Mouse (Mus musculus) embryonic facial prominence, embryonic 14.5 days (tissue): ENCODE data around the gene St3gal2. TPM values are rescaled to one million over a fixed set of nuclear protein-coding genes. Genes with fewer than 3 reads are reported as not detected.
"Not testable (repeated sequence)": the region's sequence is repeated elsewhere in the genome, so short reads cannot be mapped to it uniquely, and the experiment has no call there.

Source experiments
- ATAC-seq: fragments of 200-750 bp; cut with Nextera tagmentation; 2 replicates; pipeline ENCODE4 v1.8.0; 2017; ENCODE audit warnings: low read depth, moderate number of reproducible peaks, moderate TSS enrichment
- DNase-seq: peaks from one replicate; pipeline ENCODE4 v3.0.0-alpha.2; 2015; ENCODE audit warnings: low spot score
- H3K27ac ChIP-seq: fragments of 300-500 bp; sonication (generic); replicated peaks from 2 replicates; pipeline ENCODE4 v1.5.1; 2014; ENCODE audit warnings: low read depth, mild to moderate bottlenecking, low read length, moderate library complexity
- H3K27me3 ChIP-seq: fragments of 300-500 bp; sonication (generic); replicated peaks from 2 replicates; pipeline ENCODE4 v1.6.1; 2014; ENCODE audit warnings: low read length; ENCODE audit not compliant: control insufficient read depth, insufficient read depth
- H3K36me3 ChIP-seq: fragments of 300-500 bp; sonication (generic); 2 replicates; pipeline ENCODE4 v1.6.1; 2014; ENCODE audit warnings: low read length, mixed read lengths; ENCODE audit not compliant: control insufficient read depth, insufficient read depth
- H3K4me1 ChIP-seq: fragments of 300-500 bp; sonication (generic); 2 replicates; pipeline ENCODE4 v1.6.1; 2014; ENCODE audit warnings: antibody characterized with exemption, low read length; ENCODE audit not compliant: control insufficient read depth, insufficient read depth
- H3K4me2 ChIP-seq: fragments of 300-500 bp; sonication (generic); 2 replicates; pipeline ENCODE4 v1.6.1; 2014; ENCODE audit warnings: low read depth, mild to moderate bottlenecking, low read length, moderate library complexity, mixed read lengths
- H3K4me3 ChIP-seq: fragments of 300-500 bp; sonication (generic); 2 replicates; pipeline ENCODE4 v1.5.1; 2014; ENCODE audit warnings: low read depth, mild to moderate bottlenecking, low read length
- H3K9ac ChIP-seq: fragments of 300-500 bp; sonication (generic); 2 replicates; pipeline ENCODE4 v1.6.1; 2014; ENCODE audit warnings: low read depth, mild to moderate bottlenecking, low read length, moderate library complexity, mixed read lengths
- H3K9me3 ChIP-seq: fragments of 300-500 bp; sonication (generic); 2 replicates; pipeline ENCODE4 v1.6.1; 2016; ENCODE audit warnings: low read length; ENCODE audit not compliant: control insufficient read depth
- WGBS: fragments of 180-500 bp; shearing (Covaris S2); extraction: QIAGEN DNeasy Blood & Tissue Kit; methylation state at CpG from one replicate; pipeline ENCODE4 v1.1.7; 2014; 5-methylcytosine and 5-hydroxymethylcytosine counted together
- polyA plus RNA-seq: library from polyadenylated mRNA; unstranded; fragments of >200 nt; fragmentation: Nextera tagmentation; extraction: Ambion mirVana; gene quantifications from 2 replicates; pipeline ENCODE4 v1.2.1, GENCODE M21; 2014

The St3gal2 gene
- polyA plus RNA-seq, 1 experiment from 2014 or later: 19.4 TPM

- not testable (repeated sequence) for H3K4me2 ChIP-seq, ATAC-seq, H3K9me3 ChIP-seq, H3K4me1 ChIP-seq, DNase-seq, H3K27ac ChIP-seq, H3K27me3 ChIP-seq, H3K9ac ChIP-seq, H3K4me3 ChIP-seq
- peaks cover 75% of the 10 kb centered on the region for H3K36me3 ChIP-seq
- WGBS: 98% methylated on average over 5 of the region's 8 CpGs
Observed at GRCm38 (mm10) chr8:110976532-110976931, 56.8 kb downstream of the St3gal2 start.

GRCm38 (mm10) chr8:110977987-110978386 lies 58.3 kb downstream of the St3gal2 start:
- not testable (repeated sequence) for H3K9ac ChIP-seq, H3K4me1 ChIP-seq, ATAC-seq, H3K27me3 ChIP-seq, H3K4me3 ChIP-seq, H3K27ac ChIP-seq, H3K4me2 ChIP-seq, DNase-seq, H3K9me3 ChIP-seq
- WGBS: 81% methylated on average over 2 of the region's 2 CpGs
- peaks cover 75% of the 10 kb centered on the region for H3K36me3 ChIP-seq

DNA sequence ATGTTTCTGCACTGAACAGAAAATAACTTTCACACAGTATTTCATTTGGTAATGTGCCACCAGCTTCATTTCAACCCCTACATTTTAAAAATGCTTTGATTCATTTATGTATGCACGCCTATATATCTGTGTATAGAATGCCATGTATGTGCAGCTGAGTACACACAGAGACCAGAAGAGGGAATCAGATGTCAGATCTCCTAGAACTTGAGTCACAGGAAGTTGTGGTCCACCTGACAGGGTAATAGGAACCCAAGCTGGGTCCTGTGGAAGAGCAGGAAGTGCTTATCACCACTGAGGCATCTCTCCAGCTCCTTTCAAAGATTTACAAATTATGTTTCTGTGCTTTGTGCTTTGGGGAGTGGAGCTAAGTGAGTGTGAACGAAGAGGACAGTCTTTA lies 61.6 kb downstream of the St3gal2 start:
- no peak overlapping the region for H3K4me3 ChIP-seq
- H3K4me1 ChIP-seq: no peaks in the 10 kb centered on the region
- H3K4me2 ChIP-seq: no peak overlapping the region
- 90% methylated on average over 2 of the region's 2 CpGs for WGBS
- H3K9ac ChIP-seq: no peak overlapping the region
- peaks cover 82% of the 10 kb centered on the region for H3K36me3 ChIP-seq
- DNase-seq (no peak), ATAC-seq (no peak)
- no peaks in the 10 kb centered on the region for H3K27me3 ChIP-seq
- no peaks in the 10 kb centered on the region for H3K9me3 ChIP-seq
- no peak overlapping the region for H3K27ac ChIP-seq

- Histone ChIP-seq H3K27me3 (no peaks in the 10 kb centered on the region), H3K9ac (no peak overlapping the region), H3K4me3 (no peak overlapping the region), H3K4me2 (no peak overlapping the region), H3K9me3 (no peaks in the 10 kb centered on the region), H3K27ac (no peak overlapping the region), H3K4me1 (no peaks in the 10 kb centered on the region), H3K36me3 (peaks cover 90% of the 10 kb centered on the region)
- no peak for DNase-seq
- ATAC-seq: no peak
- 74% methylated on average over 8 of the region's 8 CpGs for WGBS
Observed at GRCm38 (mm10) chr8:110987805-110988744, 68.4 kb downstream of the St3gal2 start.

- Histone ChIP-seq H3K27me3 (no peaks in the 10 kb centered on the region), H3K4me1 (no peaks in the 10 kb centered on the region), H3K36me3 (peaks cover 80% of the 10 kb centered on the region), H3K9ac (no peak overlapping the region), H3K4me3 (no peak overlapping the region), H3K4me2 (no peak overlapping the region), H3K9me3 (no peaks in the 10 kb centered on the region), H3K27ac (no peak overlapping the region)
- DNase-seq (no peak), ATAC-seq (no peak)
- 89% methylated on average over 9 of the region's 9 CpGs for WGBS
Observed at GRCm38 (mm10) chr8:110990017-110990416, 70.3 kb downstream of the St3gal2 start.

DNA sequence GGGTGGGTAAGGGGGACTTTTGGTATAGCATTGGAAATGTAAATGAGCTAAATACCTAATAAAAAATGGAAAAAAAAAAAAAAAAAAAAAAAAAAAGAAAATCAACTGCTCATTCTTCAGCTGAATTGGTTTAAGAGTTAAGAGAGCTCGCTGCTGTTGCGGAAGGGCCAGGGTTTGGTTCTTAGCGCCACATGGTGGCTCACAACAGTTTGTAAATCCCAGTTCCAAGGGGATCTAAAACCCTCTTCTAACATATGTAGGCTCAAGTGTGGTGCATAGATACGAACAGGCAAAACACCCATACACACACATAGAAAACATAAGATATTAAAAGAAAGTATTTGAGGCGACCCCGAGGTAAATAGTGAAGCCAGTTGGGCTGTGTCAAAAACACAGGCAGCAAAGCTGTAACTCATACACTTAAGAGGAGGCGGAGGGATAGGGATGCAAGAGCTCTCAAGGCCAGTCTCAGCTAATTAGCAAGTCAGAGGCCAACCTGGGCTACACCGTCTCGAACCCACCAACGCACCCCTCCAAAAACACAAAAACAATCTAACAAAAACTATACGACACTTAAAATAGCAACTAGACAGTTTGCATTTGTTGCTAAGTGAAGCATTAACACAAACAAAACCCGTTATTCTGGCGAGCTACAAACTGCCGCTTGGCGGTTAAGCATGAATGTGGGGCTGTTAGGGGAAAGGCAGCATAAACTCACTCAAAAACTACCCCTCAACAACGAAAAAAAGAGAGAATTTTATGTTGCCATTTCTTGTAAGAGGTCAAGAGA lies 77.1 kb downstream of the St3gal2 start:
- WGBS: 38% methylated on average over 16 of the region's 16 CpGs

GRCm38 (mm10) chr8:110997547-110998531 lies 78.1 kb downstream of the St3gal2 start, which contains the start of gene Ddx19a:
Gene Ddx19a (minus strand): TSS chr8:110997800.
- ATAC-seq (peak; percentile 97), DNase-seq (peak; percentile 96)
- peaks cover 3% of the 10 kb centered on the region; the same call in 1 of the 2 replicates for H3K4me1 ChIP-seq
- H3K4me3 ChIP-seq: peak within 1 kb of the TSS; percentile 93
- peak within 1 kb of the TSS; percentile 87 for H3K27ac ChIP-seq
- peaks cover 12% of the 10 kb centered on the region; the same call in 1 of the 2 replicates for H3K36me3 ChIP-seq
- H3K9me3 ChIP-seq: no peaks in the 10 kb centered on the region
- WGBS: 4% methylated on average over 58 of the region's 58 CpGs
- peak within 1 kb of the TSS; percentile 65 for H3K4me2 ChIP-seq
- peak within 1 kb of the TSS; percentile 87 for H3K9ac ChIP-seq
- H3K27me3 ChIP-seq: no peaks in the 10 kb centered on the region

More for the DNA sequence above, 77.1 kb downstream of the St3gal2 start:
- Histone ChIP-seq H3K36me3 (peaks cover 20% of the 10 kb centered on the region; the same call in 1 of the 2 replicates), H3K27me3 (no peaks in the 10 kb centered on the region), H3K9me3 (no peaks in the 10 kb centered on the region), H3K4me2 (peak overlapping the region; percentile 65), H3K4me1 (peaks cover 3% of the 10 kb centered on the region; the same call in 1 of the 2 replicates), H3K9ac (peak overlapping the region; percentile 87), H3K27ac (peak overlapping the region; percentile 87), H3K4me3 (peak overlapping the region; percentile 93)
- ATAC-seq: no peak
- DNase-seq: no peak
